Mouse (Mus musculus): ENCODE measurements around the gene Ganab. TPM values are rescaled to one million over a fixed set of nuclear protein-coding genes. Genes with fewer than 3 reads are reported as not detected.

The Ganab gene
- total RNA-seq, 2 experiments from 2014 or later = 23.1 to 25.9 TPM

Small RNAs within 50 kb of the gene (microRNA-seq; reads per million reads assigned to microRNA genes)
- 0 to 0.74 reads per million in 2 experiments for gene Mir5136 (ENCODE audit: borderline replicate concordance in 2 of 2)

Other genes with a start within 250 kb of the Ganab start
- not detected for gene Chrm1, start 234.3 kb upstream of the Ganab start, total RNA-seq (2021)
- 10 to 100 TPM; 26.7 to 34.6 TPM for gene Slc3a2, start 174.7 kb upstream of the Ganab start, total RNA-seq (2021)
- 10 to 100 TPM; 16.9 to 18.2 TPM for gene Wdr74, start 162.2 kb upstream of the Ganab start, total RNA-seq (2021)
- gene 1700092M07Rik, start 157.4 kb upstream of the Ganab start, total RNA-seq (2021) = not detected
- 10 to 100 TPM; 20.9 to 21.6 TPM for gene Stx5a, start 156.7 kb upstream of the Ganab start, total RNA-seq (2021)
- gene Nxf1, start 141.0 kb upstream of the Ganab start, total RNA-seq (2021) = 10 to 100 TPM; 32.4 to 33.8 TPM
- 10 to 100 TPM; 82.8 to 87.5 TPM for gene Tmem223, start 127.1 kb upstream of the Ganab start, total RNA-seq (2021)
- gene Tmem179b, start 123.6 kb upstream of the Ganab start, total RNA-seq (2021) = 1 to 10 TPM; 8.3 to 9.8 TPM
- 1 to 10 TPM; 4.8 to 5.8 TPM for gene Taf6l, start 111.7 kb upstream of the Ganab start, total RNA-seq (2021)
- 10 to 100 TPM; 29.3 to 34.7 TPM for gene Polr2g, start 99.5 kb upstream of the Ganab start, total RNA-seq (2021)
- gene Zbtb3, start 95.5 kb upstream of the Ganab start, total RNA-seq (2021) = under 1 TPM; 0.43 to 0.56 TPM
- gene Ttc9c, start 78.7 kb upstream of the Ganab start, total RNA-seq (2021) = 10 to 100 TPM; 10.9 to 13.1 TPM
- 10 to 100 TPM; 34.7 to 38.6 TPM for gene Hnrnpul2, start 78.1 kb upstream of the Ganab start, total RNA-seq (2021)
- gene AC129217.1, start 68.3 kb upstream of the Ganab start, total RNA-seq (2021) = not detected
- gene Bscl2, start 60.6 kb upstream of the Ganab start, total RNA-seq (2021) = 10 to 100 TPM; 15.7 to 20.8 TPM
- not detected for gene Gng3, start 58.9 kb upstream of the Ganab start, total RNA-seq (2021)
- gene Lrrn4cl, start 47.3 kb upstream of the Ganab start, total RNA-seq (2021) = 10 to 100 TPM in 1 of 2 experiments, 1 to 10 TPM in 1; 6.8 to 10.9 TPM
- gene Ubxn1, start 26.6 kb upstream of the Ganab start, total RNA-seq (2021) = 100 to 1,000 TPM; 190 to 208 TPM
- gene Uqcc3, start 17.1 kb upstream of the Ganab start, total RNA-seq (2021) = 10 to 100 TPM; 50.8 to 57.0 TPM
- gene Lbhd1, start 14.3 kb upstream of the Ganab start, total RNA-seq (2021) = 10 to 100 TPM in 1 of 2 experiments, 1 to 10 TPM in 1; 4.8 to 10.3 TPM
- gene Gm49403, start 14.1 kb upstream of the Ganab start, total RNA-seq (2021) = not detected
- gene 1810009A15Rik, start 9.2 kb upstream of the Ganab start, total RNA-seq (2021) = 10 to 100 TPM; 13.1 to 18.0 TPM
- not detected for gene Gm49416, start 9.1 kb upstream of the Ganab start, total RNA-seq (2021)
- gene Ints5, start 5.1 kb upstream of the Ganab start, total RNA-seq (2021) = 1 to 10 TPM; 8.3 to 9.4 TPM
- 10 to 100 TPM; 27.2 to 28.3 TPM for gene B3gat3, start 22.3 kb downstream of the Ganab start, total RNA-seq (2021)
- 10 to 100 TPM in 1 of 2 experiments, 1 to 10 TPM in 1; 6.7 to 18.4 TPM for gene Rom1, start 31.3 kb downstream of the Ganab start, total RNA-seq (2021)
- 1 to 10 TPM; 6.0 to 7.2 TPM for gene Eml3, start 31.5 kb downstream of the Ganab start, total RNA-seq (2021)
- gene Mta2, start 43.8 kb downstream of the Ganab start, total RNA-seq (2021) = 10 to 100 TPM; 19.5 to 21.9 TPM
- 1 to 10 TPM; 5.7 to 7.2 TPM for gene Tut1, start 55.8 kb downstream of the Ganab start, total RNA-seq (2021)
- 100 to 1,000 TPM; 464 to 492 TPM for gene Eef1g, start 69.0 kb downstream of the Ganab start, total RNA-seq (2021)
- gene Ahnak, start 91.2 kb downstream of the Ganab start, total RNA-seq (2021) = 100 to 1,000 TPM; 183 to 204 TPM
- gene Scgb1a1, start 189.9 kb downstream of the Ganab start, total RNA-seq (2021) = not detected
- gene Asrgl1, start 237.6 kb downstream of the Ganab start, total RNA-seq (2021) = 10 to 100 TPM; 25.1 to 26.0 TPM

Data from gastrocnemius, postnatal 25 days (tissue).